Mouse (Mus musculus) kidney, embryonic 15.5 days (tissue): ENCODE results near the gene Socs5. TPM values are rescaled to one million over a fixed set of nuclear protein-coding genes. Genes with fewer than 3 reads are reported as not detected.

Experiments used
- ATAC-seq: fragments of 200-750 bp; cut with Nextera tagmentation; replicated peaks from 2 replicates; pipeline ENCODE4 v1.8.0; 2017; ENCODE audit warnings: moderate TSS enrichment; ENCODE audit not compliant: low FRiP score
- H3K27ac ChIP-seq: fragments of 300-500 bp; sonication (generic); 2 replicates; pipeline ENCODE4 v1.5.1; 2015; ENCODE audit warnings: mild to moderate bottlenecking, inconsistent platforms
- H3K27me3 ChIP-seq: fragments of 300-500 bp; sonication (generic); 2 replicates; pipeline ENCODE4 v1.6.1; 2015; ENCODE audit warnings: inconsistent platforms
- H3K36me3 ChIP-seq: fragments of 300-500 bp; sonication (generic); 2 replicates; pipeline ENCODE4 v1.6.1; 2015; ENCODE audit warnings: inconsistent platforms
- H3K4me1 ChIP-seq: fragments of 300-500 bp; sonication (generic); 2 replicates; pipeline ENCODE4 v1.6.1; 2015; ENCODE audit warnings: inconsistent platforms
- H3K4me2 ChIP-seq: fragments of 300-500 bp; sonication (generic); 2 replicates; pipeline ENCODE4 v1.6.1; 2015; ENCODE audit warnings: moderate library complexity, mild to moderate bottlenecking, inconsistent platforms
- H3K4me3 ChIP-seq: fragments of 300-500 bp; sonication (generic); replicated peaks from 2 replicates; pipeline ENCODE4 v1.5.1; 2015; ENCODE audit warnings: mild to moderate bottlenecking, inconsistent platforms
- H3K9ac ChIP-seq: fragments of 300-500 bp; sonication (generic); 2 replicates; pipeline ENCODE4 v1.6.1; 2015; ENCODE audit warnings: mild to moderate bottlenecking, inconsistent platforms
- H3K9me3 ChIP-seq: fragments of 300-500 bp; sonication (generic); replicated peaks from 2 replicates; pipeline ENCODE4 v1.6.1; 2016; ENCODE audit warnings: inconsistent platforms
- WGBS: fragments of 180-500 bp; shearing (Covaris S2); methylation state at CpG from one replicate; pipeline ENCODE4 v1.1.7; 2015; ENCODE audit warnings: mixed read lengths; 5-methylcytosine and 5-hydroxymethylcytosine counted together
- polyA plus RNA-seq: library from polyadenylated mRNA; unstranded; fragments of >200 nt; fragmentation: Nextera tagmentation; extraction: Ambion mirVana; gene quantifications from 2 replicates; pipeline ENCODE4 v1.2.1, GENCODE M21; 2015

Gene Socs5
- polyA plus RNA-seq, 1 experiment from 2014 or later: 17.0 TPM

DNA sequence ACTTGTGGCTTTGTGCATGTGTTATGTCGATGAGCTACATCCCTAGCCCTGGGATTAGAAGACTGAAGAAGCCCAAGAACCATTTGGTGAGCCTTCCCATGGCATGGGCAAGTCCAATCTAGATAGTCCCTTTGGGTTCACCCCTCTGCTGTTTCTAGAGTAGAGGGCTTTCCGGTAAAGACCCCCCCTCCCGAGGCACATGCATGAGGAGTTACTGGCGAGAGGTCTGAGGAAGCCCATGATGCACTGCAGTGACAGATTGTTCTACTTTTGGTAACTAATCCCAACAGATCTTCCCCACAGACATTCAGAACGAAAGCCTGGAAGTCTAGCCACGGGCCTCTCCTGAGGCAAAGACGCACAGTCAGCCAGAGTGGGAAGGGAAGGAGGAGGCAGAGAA is 18.2 kb upstream of the Socs5 start:
- WGBS: 88% methylated on average over 7 of the region's 7 CpGs
- H3K4me1 ChIP-seq: no peaks in the 10 kb centered on the region
- ATAC-seq: no peak
- no peak overlapping the region for H3K4me3 ChIP-seq
- H3K27ac ChIP-seq: no peak overlapping the region
- H3K27me3 ChIP-seq: no peaks in the 10 kb centered on the region
- no peaks in the 10 kb centered on the region for H3K9me3 ChIP-seq
- no peak overlapping the region for H3K4me2 ChIP-seq
- no peaks in the 10 kb centered on the region for H3K36me3 ChIP-seq
- no peak overlapping the region for H3K9ac ChIP-seq

DNA sequence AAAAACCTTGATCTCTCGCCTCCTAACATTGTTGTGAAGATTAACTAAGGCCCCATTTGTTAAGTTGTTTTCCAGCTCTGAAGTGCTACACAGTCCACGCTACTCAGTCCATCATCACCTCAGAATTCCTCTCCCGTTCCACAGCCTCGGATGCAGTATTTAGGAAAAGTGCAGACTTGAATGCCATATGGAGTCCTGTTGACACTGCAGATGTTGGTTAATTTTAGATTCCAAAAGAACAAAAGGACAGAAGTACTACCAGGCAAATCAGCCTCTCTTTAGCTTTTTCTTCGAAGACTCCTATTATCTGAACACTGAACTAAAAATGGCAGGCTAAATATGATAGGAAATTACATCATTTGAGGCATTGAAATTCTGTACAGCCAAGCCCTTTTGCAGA is 14.4 kb upstream of the Socs5 start:
- Histone ChIP-seq H3K4me1 (no peaks in the 10 kb centered on the region), H3K9me3 (no peaks in the 10 kb centered on the region), H3K36me3 (no peaks in the 10 kb centered on the region), H3K4me3 (no peak overlapping the region), H3K27ac (no peak overlapping the region), H3K4me2 (no peak overlapping the region), H3K27me3 (no peaks in the 10 kb centered on the region), H3K9ac (no peak overlapping the region)
- no peak for ATAC-seq
- WGBS: 61% methylated on average over 5 of the region's 5 CpGs

DNA sequence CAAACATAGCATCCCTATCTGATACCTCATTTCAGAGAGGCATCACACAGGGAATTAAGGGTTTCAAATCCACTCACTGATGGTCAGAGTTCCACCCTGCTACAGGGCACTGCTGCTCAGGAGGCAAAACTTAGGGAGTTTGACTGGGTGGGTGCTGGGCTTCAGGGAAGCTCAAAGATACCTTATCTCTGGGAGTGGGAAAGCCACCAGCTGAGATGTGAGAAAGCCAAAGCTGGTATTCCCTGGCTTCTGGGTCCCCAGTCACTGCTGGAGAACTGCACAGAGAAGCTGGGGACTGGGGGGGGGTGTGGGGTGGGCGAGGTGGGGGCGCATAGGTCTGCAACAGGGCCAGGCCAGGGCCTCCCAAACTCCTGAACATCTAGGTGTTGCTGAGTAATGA is 10.5 kb upstream of the Socs5 start:
- no peaks in the 10 kb centered on the region for H3K36me3 ChIP-seq
- ATAC-seq: no peak
- 90% methylated on average over 2 of the region's 2 CpGs for WGBS
- no peak overlapping the region for H3K4me3 ChIP-seq
- H3K9me3 ChIP-seq: no peaks in the 10 kb centered on the region
- no peak overlapping the region for H3K9ac ChIP-seq
- H3K4me2 ChIP-seq: no peak overlapping the region
- no peaks in the 10 kb centered on the region for H3K4me1 ChIP-seq
- no peaks in the 10 kb centered on the region for H3K27me3 ChIP-seq
- no peak overlapping the region for H3K27ac ChIP-seq

DNA sequence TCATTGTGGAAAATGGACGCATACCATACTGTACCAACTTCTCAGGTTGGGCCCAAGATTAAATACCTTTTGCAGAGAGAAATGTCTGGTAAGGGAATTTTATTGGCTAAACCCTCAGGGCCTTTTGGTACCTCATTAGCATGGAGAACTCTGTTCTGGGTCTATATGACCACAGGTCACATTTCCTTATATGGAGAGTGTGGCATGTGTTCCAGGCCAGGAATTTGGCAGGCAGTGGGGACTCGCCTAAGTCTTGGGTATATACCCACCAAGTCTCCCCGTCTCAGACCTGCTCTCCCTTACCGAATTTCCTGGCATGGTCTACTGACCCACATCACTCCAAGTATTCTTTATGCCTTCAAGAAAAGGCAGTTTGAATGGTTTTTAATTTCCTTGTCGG is 9.9 kb upstream of the Socs5 start:
- Histone ChIP-seq H3K9ac (no peak overlapping the region), H3K9me3 (no peaks in the 10 kb centered on the region), H3K4me2 (no peak overlapping the region), H3K27me3 (no peaks in the 10 kb centered on the region), H3K36me3 (no peaks in the 10 kb centered on the region), H3K27ac (no peak overlapping the region), H3K4me3 (no peak overlapping the region), H3K4me1 (0 out of 2 replicates have a peak, but pooled peaks cover 2% of the 10 kb centered on the region)
- 82% methylated on average over 5 of the region's 5 CpGs for WGBS
- ATAC-seq: no peak

DNA sequence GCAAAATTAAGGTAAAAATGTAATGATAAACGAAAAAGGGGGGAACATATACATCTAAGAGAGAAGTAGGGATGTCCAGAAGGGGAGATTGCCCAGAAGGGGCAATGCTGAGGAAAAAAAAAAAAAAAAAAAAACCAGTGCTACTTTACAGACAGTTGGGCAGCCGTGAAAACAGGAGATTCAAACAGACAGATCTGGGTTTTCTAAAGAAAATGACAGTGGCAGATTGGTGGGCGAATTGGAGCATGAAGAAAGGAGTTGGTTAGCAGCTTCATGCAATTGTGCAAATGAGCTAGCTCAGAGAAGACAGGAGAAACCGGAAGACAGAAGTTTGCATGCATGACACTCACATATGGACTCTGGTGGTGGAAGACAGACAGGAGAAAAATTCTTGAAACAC is 6.5 kb upstream of the Socs5 start:
- peaks cover 11% of the 10 kb centered on the region for H3K4me1 ChIP-seq

DNA sequence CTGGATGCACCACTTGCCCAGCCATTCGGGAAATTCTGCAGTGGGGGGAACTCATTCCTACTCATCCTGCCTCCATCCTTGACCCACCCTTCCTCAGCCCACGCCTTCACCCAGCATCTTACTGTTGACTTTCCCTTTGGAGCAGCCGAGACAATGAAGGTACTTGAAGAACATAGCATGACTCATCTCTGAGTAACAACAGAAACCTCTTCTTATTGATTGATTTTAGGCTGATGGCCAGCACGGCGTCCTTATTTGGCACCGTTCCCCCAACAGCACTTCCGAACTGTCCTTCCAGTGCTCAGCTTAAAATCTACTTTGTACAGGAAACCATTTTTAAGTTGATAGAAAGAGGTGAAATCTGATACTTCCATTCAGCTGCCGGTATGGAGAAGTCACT is 4.8 kb upstream of the Socs5 start:
- Histone ChIP-seq H3K27me3 (no peaks in the 10 kb centered on the region), H3K36me3 (no peaks in the 10 kb centered on the region), H3K4me2 (0 out of 2 replicates have a peak overlapping the region, but pooled peaks have one; percentile 14), H3K4me3 (no peak overlapping the region), H3K9ac (no peak overlapping the region), H3K4me1 (peaks cover 18% of the 10 kb centered on the region), H3K27ac (0 out of 2 replicates have a peak overlapping the region, but pooled peaks have one; percentile 32), H3K9me3 (no peaks in the 10 kb centered on the region)
- WGBS: 56% methylated on average over 8 of the region's 8 CpGs
- no peak for ATAC-seq

More for the DNA sequence above, 6.5 kb upstream of the Socs5 start:
- H3K9ac ChIP-seq: no peak overlapping the region
- no peak for ATAC-seq
- 75% methylated on average over 4 of the region's 4 CpGs for WGBS
- H3K36me3 ChIP-seq: no peaks in the 10 kb centered on the region
- no peak overlapping the region for H3K4me2 ChIP-seq
- H3K4me3 ChIP-seq: no peak overlapping the region
- no peaks in the 10 kb centered on the region for H3K9me3 ChIP-seq
- H3K27ac ChIP-seq: no peak overlapping the region
- no peaks in the 10 kb centered on the region for H3K27me3 ChIP-seq

DNA sequence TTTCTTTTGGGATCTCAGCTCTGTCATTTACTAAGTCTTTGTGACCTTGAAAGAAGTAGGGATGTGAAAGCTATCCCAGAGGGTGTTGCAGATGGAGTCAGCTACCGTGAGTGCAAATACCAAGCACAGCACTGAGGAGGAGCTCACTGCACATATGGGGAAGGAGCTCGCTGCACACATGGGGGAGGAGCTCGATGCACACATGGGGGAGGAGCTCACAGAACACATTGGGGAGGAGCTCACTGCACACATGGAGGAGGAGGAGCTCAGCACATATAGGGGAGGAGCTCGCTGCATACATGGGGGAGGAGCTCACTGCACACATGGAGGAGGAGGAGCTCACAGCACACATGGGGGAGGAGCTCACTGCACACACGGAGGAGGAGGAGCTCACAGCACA is 4.4 kb upstream of the Socs5 start:
- Histone ChIP-seq H3K9ac (no peak overlapping the region), H3K4me1 (peaks cover 18% of the 10 kb centered on the region), H3K4me3 (no peak overlapping the region), H3K27ac (0 out of 2 replicates have a peak overlapping the region, but pooled peaks have one; percentile 32), H3K9me3 (no peaks in the 10 kb centered on the region), H3K36me3 (no peaks in the 10 kb centered on the region), H3K27me3 (no peaks in the 10 kb centered on the region), H3K4me2 (0 out of 2 replicates have a peak overlapping the region, but pooled peaks have one; percentile 14)
- ATAC-seq: no peak
- WGBS: 72% methylated on average over 5 of the region's 5 CpGs

DNA sequence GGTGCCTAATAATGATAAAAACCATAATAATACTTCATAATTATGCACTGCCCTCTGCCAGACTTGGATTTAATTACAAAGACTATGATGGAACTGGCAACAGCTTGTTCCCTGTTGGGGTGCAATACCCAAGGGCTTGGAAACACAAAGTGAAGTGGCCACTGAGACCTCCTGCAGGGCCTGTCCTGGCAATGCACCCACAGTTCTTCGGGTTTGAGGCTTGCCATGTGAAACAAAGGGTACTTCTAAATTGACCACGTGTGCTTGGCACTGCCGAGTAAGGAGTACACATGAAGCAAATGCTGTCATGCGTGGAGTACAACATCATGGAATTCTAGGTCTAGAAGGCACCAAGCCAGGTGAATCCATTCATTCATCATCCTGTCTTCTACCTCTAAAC is 3.2 kb upstream of the Socs5 start:
- Histone ChIP-seq H3K9me3 (no peaks in the 10 kb centered on the region), H3K27ac (no peak overlapping the region), H3K4me1 (peaks cover 28% of the 10 kb centered on the region), H3K4me3 (no peak overlapping the region), H3K4me2 (no peak overlapping the region), H3K9ac (no peak overlapping the region), H3K36me3 (no peaks in the 10 kb centered on the region), H3K27me3 (no peaks in the 10 kb centered on the region)
- 90% methylated on average over 4 of the region's 4 CpGs for WGBS
- ATAC-seq: no peak

DNA sequence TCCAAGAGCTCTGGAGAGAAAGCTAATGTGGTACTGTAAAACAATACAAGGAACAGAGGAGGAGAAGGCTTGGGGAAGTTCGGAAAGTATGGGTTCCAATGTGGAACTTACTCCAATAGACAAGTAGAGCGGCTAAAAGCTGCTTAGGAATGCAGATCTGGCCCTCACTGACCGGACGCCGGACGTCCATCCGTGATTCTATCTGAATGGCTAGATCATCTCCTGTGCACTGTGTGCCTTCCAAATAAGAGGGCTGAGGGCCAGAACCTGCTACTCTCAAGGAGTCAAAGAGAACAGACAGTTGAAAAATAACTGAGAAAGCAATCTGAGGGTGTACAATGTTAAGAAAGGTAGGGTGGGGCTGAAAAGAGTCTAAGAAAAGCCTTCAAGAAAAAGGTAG is 1.5 kb upstream of the Socs5 start:
- H3K27me3 ChIP-seq: no peaks in the 10 kb centered on the region
- no peak for ATAC-seq
- H3K27ac ChIP-seq: peak overlapping the region; percentile 88; the same call in 1 of the 2 replicates
- no peaks in the 10 kb centered on the region for H3K36me3 ChIP-seq
- no peak overlapping the region for H3K9ac ChIP-seq
- WGBS: 82% methylated on average over 7 of the region's 7 CpGs
- peaks cover 36% of the 10 kb centered on the region for H3K4me1 ChIP-seq
- peak overlapping the region; percentile 74 for H3K4me2 ChIP-seq
- no peaks in the 10 kb centered on the region for H3K9me3 ChIP-seq
- H3K4me3 ChIP-seq: peak overlapping the region; percentile 84; the same call in 1 of the 2 replicates

DNA sequence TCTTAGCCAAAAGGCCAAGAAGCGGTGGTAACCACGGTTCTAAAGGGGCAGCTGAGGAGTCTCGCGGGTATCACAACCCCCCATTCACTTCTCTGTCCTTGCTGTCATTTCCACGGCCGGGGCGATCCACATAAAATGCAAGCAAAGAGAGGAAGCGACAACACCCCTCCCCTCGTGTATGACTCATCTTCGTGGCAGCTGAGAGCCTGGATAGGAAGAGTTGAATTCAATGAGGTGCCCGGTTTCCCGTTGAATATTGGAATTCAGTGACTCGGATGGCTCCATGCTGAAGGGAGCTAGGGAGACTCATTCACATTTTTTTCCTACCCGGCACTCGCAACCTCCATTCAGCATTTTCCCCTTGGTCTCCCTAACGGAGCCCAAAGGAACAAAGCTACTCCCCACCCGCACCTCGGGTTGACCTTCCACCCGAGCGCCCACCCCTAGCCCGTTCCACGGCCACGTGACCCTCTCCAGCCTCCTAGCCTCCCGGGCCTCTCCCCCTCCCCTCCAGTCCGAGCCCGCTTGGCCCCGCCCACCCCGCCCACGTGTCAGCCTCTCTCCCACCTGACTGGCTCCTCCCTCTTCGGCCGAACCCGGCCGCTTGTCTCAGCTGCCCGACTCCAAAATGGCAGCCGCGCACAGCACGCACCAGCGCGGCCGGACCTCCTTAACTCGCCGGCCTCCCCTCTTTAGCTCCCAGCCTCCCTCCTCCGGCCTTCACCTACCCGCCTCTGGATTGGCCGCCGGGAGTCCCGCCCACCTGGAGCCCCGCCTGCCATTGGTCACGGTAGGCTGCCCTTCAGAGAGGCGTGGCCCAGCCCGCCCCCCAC is 572 bp upstream of the Socs5 start:
- ATAC-seq: peak; percentile 99
- H3K9me3 ChIP-seq: no peaks in the 10 kb centered on the region
- H3K4me2 ChIP-seq: peak overlapping the region; percentile 74
- peaks cover 36% of the 10 kb centered on the region for H3K4me1 ChIP-seq
- H3K27ac ChIP-seq: peak overlapping the region; percentile 88
- H3K27me3 ChIP-seq: no peaks in the 10 kb centered on the region
- peak overlapping the region; percentile 84 for H3K4me3 ChIP-seq
- peak overlapping the region; percentile 90 for H3K9ac ChIP-seq
- under 1% methylated on average over 48 of the region's 51 CpGs for WGBS
- no peaks in the 10 kb centered on the region for H3K36me3 ChIP-seq

DNA sequence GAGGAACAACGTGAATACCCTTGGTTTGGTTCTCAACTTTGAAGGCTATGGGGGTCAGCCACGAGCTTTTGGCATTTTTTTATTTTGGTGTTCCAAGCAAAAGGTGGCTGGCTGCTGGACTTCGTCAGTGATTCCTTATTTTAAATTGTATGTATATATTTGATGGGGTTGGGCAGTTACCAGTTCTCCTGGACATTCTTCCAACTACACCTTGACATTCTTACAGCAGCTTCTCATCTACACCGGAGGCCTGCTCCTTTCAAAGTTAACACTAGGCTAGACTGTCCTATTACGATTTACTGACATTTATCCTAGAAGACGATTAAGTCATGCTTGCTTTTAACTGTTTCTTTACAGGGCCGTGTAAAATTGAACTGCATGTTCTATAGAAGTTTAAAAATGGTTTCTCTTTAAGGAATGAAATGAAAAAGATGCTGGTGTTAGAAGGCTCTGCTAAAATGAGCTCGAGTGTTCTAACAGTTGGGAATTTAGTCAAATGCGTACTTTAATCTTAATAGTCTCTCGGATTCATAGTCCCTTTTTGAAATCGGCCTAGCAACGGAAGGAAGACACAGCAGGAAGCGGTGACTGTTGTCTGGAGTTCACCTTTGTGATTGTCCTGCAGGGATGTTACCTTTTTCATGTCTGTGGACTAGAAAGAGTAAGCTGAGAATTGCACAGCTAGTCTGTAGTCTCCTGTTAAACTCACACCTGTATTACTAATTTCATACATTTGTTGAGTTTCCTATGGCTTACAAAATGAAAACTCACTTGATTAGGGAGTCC is 1.2 kb downstream of the Socs5 start:
- no peaks in the 10 kb centered on the region for H3K27me3 ChIP-seq
- H3K4me1 ChIP-seq: peaks cover 34% of the 10 kb centered on the region
- H3K9ac ChIP-seq: peak overlapping the region; percentile 90
- H3K4me3 ChIP-seq: peak overlapping the region; percentile 84
- peak overlapping the region; percentile 74 for H3K4me2 ChIP-seq
- ATAC-seq: no peak
- no peak overlapping the region for H3K27ac ChIP-seq
- no peaks in the 10 kb centered on the region for H3K36me3 ChIP-seq
- WGBS: 42% methylated on average over 13 of the region's 13 CpGs
- H3K9me3 ChIP-seq: no peaks in the 10 kb centered on the region

DNA sequence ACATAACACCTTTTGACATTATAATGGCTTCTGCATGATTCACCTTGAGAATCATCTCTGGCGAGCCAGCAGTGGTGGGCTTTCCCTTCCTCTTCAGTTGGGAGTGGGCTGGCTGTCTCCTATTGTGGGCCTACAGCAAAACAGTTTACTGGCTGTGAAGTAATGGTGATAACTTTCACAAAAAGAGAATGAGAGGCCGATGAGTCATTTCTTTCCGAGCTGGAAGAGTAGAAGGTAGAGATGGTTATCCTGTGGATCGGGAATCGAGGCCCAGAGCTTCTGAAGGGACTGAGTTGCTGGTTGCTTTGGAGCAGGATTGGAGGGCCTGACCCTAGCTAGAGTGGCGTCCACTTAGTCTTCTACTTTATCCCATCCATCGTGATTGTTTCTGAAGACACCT is 2.0 kb downstream of the Socs5 start:
- WGBS: 81% methylated on average over 7 of the region's 7 CpGs
- no peak overlapping the region for H3K4me3 ChIP-seq
- no peaks in the 10 kb centered on the region for H3K27me3 ChIP-seq
- no peaks in the 10 kb centered on the region for H3K9me3 ChIP-seq
- no peak overlapping the region for H3K27ac ChIP-seq
- no peaks in the 10 kb centered on the region for H3K36me3 ChIP-seq
- no peak for ATAC-seq
- H3K9ac ChIP-seq: no peak overlapping the region
- H3K4me2 ChIP-seq: 0 out of 2 replicates have a peak overlapping the region, but pooled peaks have one; percentile 14
- peaks cover 34% of the 10 kb centered on the region for H3K4me1 ChIP-seq
